Mouse (Mus musculus) urinary bladder, postnatal 10 days (tissue): ENCODE results near the gene Ldhb.
"Not testable (repeated sequence)": the region's sequence is repeated elsewhere in the genome, so short reads cannot be mapped to it uniquely, and the experiment has no call there.

ENCODE experiments used
- DNase-seq: peaks from one replicate; pipeline ENCODE4 v3.0.0; 2022; ENCODE audit warnings: low spot score

The Ldhb gene

GRCm38 (mm10) chr6:142507785-142508162 lies at the start of gene Ldhb:
Gene Ldhb, minus strand, starts transcription at chr6:142507957.
- DNase-seq = peak; percentile 58

DNA sequence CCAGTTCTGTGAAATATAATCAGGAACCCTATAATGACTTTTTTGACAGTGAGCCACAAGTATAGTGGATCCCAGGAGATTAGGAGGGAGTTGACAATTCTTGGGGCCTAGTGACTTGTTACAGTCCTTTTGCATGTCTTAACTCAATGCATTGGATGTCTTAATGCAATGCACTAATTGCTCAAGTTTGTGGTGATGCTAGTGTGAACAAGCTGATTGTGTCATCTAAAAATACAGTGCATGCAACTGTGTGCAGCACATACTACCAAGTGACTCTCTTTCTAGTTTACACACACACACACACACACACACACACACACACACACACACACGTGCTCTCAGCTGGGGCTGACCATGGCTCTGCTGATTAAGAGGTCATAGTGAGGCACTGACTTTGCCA lies 48.2 kb upstream of the Ldhb start:
- DNase-seq = no peak

DNA sequence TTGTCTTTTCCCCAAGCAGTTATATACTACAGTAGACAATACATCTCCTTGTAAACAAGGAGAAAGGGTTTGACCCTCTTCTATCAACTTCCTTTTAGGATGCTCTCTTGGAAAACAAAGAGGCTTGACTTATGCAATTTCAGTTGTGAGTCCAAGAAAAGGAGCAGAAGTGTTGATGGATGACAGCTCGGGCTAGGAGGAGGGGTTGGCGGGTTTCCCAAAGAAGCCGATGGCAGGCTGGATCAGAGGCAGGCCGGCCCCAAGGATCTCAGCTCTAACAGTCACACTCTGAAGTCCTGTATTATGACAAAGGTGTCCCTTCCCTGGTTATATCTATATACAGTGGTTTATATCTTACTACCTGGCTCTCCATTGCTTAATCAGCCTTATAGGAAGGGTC lies 43.7 kb upstream of the Ldhb start:
- no peak for DNase-seq

GRCm38 (mm10) chr6:142550871-142551270 lies 43.1 kb upstream of the Ldhb start:
- no peak for DNase-seq

DNA sequence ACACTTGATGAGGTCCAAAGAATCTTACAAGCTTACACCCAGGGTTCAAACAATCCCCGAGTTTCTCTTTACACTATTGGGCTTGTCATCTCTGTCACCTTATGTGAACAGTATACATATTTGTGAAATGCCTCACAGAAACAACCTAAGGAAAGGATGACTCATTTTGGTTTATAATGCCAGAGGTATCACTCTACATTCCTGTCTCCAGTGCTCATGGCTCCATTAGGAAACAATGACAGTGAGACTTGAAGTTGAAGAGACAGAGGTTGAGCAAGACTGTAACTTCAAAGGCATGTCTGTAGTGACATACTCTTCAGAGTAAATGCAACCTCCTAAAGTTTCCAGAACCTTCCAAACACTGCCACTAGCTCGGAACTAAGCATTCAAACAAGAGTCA lies 40.6 kb upstream of the Ldhb start:
- DNase-seq = no peak

DNA sequence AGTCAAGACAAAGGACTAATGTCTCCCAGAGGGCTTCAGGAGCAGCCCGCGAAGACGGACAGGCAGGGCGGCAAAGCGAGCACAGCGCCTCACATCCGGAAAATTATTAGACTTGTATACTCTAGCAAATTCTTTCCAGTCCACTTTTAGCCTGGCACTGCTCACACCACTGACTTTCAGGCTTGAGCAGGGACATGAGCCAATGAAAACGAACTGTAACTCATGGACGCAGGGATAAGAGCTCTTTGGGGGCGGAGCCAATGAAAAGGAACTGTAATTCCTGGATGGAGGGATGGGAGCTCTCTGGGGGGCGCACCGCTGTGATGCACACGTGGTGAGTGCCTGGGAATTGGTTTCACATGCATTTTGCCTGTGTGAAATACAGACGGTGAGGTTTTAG lies 37.4 kb upstream of the Ldhb start:
- no peak for DNase-seq

DNA sequence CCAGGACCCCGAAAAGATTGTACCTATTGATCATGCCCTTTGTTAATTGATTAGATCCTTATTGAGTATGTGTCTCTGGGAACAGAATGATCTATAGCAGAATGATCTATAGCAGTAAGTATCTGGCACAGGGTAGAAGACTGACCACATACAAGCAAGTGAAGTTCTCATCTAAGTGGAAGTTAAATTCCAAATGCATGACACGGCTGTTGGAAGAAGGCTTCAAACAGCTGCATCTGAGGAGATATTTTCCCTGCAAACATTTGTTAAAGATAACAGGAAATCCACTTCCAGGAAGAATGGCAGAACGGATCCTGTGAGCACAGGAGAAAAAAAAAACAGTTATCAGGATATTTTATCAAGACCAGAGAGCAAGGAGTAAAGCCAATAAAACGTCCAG lies 35.9 kb upstream of the Ldhb start:
- DNase-seq = no peak

DNA sequence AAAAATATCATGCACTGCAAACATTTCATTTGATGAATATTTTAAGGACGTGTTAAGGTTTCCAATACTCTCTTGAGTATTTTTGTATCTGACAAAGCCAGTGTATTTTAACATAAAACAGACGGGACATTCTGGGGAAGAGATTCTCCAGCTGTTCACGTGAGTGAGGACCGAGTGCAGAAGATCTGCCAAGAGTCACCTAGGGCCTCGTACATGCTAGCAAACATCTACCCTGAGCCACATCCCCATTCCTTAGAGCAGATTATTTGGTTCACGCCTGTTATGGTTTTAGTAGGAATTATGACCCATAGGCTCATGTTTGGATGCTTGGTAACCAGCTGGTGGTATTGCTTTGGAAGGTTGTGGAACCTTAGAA lies 35.0 kb upstream of the Ldhb start:
- DNase-seq = no peak

- no peak for DNase-seq
Measured at GRCm38 (mm10) chr6:142542082-142542799, 34.5 kb upstream of the Ldhb start.

DNA sequence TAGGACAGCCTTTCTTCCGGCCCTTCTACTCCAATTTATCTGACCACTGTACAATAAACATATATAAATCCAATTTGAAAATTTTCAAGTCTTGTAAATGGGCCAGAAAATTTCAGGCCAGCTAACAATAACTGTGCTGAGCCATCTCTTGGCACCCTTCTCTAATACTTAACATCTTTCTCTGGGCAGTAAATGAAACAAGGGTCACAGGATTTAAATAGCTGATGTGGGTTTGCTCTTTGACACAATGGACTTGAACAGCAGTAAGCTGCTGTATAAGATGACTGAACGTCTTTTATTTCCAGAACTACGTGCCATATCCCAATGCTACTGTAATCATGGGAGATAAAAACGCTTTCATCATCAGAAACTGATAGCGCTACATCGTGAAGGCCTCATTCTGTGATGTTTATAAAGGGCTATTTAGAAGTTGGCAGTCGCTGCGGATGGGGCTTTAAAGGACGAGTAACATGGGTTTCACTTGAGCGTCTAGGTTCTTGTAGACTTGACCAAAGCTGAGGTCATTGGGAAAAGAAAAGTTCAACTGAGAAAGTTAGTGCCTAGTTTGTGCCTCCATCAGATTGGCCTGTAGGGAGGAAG lies 32.9 kb upstream of the Ldhb start:
- no peak for DNase-seq

DNA sequence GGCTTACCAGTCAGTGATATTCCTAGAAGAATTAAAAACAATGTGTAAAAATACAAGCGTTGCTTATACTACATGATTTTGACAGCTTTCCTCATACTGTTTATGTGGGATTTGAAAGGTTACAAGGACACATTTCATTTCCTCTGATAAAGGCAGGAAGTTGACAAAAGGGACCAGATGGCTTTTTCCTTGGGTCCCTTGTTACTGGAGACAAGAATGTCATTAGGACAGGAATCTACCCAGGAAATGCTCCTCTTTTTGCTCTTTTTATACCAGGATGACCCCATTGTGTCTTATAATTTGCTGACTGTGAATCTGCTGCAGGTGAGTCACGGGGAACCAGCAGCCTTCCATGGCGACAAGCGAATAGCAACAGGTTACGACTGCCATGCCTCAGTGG lies 32.4 kb upstream of the Ldhb start:
- no peak for DNase-seq

GRCm38 (mm10) chr6:142538503-142538902 lies 30.7 kb upstream of the Ldhb start:
- no peak for DNase-seq

GRCm38 (mm10) chr6:142533412-142533811 lies 25.7 kb upstream of the Ldhb start:
- DNase-seq = no peak

GRCm38 (mm10) chr6:142532686-142533085 lies 24.9 kb upstream of the Ldhb start:
- no peak for DNase-seq

GRCm38 (mm10) chr6:142532141-142532540 lies 24.4 kb upstream of the Ldhb start:
- no peak for DNase-seq

DNA sequence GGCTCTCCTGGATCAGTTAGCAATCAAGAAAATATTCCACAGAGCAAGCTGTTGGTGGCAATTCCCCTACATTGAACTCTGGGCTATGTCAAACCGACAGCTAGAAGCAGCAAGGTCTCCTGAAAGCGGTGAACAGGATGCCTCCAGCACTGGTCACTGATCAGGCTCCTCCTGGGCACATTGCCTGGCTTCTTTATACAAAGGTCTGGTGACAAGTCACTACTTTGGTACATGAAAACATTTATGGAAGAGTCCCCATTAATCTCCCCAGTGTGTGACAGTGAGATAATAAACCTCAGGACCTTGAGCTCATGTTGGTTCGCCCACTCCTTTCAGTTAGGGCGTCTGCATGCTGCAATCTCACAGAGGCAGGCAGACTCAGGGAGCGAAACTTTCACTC lies 22.6 kb upstream of the Ldhb start:
- DNase-seq = no peak

GRCm38 (mm10) chr6:142529680-142530079 lies 21.9 kb upstream of the Ldhb start:
- DNase-seq = no peak

DNA sequence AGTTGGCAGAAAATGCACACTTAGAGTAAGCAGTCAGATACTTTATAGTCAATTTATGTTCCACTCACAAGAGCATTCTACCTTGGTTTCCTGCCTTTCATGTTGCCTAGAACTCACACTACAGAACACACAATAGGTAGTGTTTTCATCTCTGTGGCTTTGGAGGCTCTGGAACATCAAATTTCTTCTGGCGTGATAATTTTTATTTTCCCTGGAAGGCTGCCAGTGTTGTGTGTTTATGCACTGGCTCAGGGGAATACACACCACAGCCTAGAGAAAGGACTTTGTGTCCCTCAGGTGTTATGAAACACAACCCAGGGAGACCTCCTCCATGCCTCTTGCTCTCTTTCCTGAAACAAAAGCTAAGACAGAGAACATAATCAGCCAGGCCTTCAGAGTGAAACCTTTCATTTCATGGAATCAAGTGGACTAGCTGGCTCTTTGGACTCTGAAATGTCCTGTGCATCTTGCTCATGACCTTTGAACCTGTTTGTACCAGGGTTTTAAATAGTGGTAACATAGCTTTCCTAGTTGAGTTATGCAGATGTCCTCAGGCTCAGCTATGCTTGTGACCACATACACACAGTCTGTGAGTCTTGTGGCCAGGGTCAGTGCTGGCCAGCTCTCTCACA lies 20.3 kb upstream of the Ldhb start:
- no peak for DNase-seq

- no peak for DNase-seq
Measured at GRCm38 (mm10) chr6:142524635-142525308, 17.0 kb upstream of the Ldhb start.

DNA sequence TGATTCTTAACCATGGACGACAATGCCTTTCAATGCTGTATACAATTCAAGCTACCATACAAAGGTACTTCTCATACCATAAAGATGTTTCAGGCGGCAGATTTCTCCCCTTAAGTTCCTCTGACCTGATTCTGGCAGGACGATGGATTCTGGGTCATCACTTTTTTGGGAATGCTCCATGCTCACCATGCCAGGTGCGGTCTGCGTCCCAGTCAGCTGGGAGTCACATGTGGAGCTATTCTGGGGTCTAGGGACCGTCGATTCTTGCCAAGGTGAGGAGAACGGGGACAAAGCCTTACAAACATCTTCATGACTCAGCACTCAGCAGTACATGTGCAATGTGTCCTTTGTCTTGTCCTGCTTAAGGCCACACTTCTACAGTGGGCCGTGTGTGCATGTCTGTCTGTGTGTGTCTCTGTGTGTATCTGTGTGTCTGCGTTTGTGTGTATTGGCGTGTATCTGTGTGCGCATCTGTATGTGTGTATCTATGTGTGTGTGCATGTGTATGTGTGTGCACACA lies 13.9 kb upstream of the Ldhb start:
- DNase-seq = no peak

- DNase-seq = no peak
Measured at GRCm38 (mm10) chr6:142519110-142519509, 11.4 kb upstream of the Ldhb start.

DNA sequence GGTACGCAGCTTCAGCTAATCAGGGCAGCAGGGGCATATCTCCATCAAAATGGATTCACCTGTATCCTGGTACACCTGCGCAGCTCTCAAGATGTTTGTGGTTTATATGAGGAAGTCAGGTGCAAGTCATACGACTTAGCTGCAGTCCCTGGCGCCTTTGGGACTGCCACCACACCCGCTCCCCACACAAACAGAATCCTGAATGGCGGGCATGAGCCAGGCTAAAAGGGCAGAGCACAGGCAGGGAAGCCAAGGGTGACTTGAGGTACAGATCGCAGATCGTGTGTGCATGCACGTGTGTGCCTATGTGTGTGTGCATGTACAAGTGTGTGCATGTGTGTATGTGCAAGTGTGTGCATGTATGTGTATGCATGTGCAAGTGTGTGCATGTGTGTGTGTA lies 7.6 kb upstream of the Ldhb start:
- DNase-seq = not testable (repeated sequence)

DNA sequence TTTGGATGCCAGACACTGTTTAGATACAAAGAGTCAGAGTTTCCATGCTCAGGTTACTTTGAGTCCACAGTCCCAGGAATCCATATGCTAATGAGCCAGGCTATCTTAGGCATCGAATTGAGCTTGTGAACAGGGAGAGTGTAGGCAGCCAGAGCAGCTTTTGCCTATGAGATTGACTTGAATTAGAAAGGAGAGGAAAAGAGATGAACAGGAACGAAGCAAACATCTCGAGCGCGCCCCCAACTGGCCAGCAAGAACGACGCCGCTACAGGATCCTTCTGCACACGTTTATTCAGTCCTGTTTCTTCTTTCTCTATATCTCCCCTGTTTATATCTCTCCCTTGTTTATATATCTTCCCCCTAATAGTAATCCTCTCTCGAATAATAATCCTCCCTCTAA lies 7.2 kb upstream of the Ldhb start:
- DNase-seq = no peak
